Mouse (Mus musculus): Measurements from ENCODE around the gene Myo1e. TPM values are rescaled to one million over a fixed set of nuclear protein-coding genes. Genes with fewer than 3 reads are reported as not detected.

Myo1e gene
- polyA plus RNA-seq, 1 experiment from 2014 or later, result 5.9 TPM

- DNase-seq (ENCODE audit: low spot score) (no peak), ATAC-seq (replicated peaks; ENCODE audit: low FRiP score) (no peak)
- no peaks in the 10 kb centered on the region for H3K4me1 ChIP-seq (replicated peaks; ENCODE audit: control insufficient read depth, insufficient read depth, low read length)
- no peaks in the 10 kb centered on the region for H3K9me3 ChIP-seq (ENCODE audit: control insufficient read depth, low read length)
- H3K4me3 ChIP-seq (ENCODE audit: low read depth, low read length), result no peak overlapping the region
- 89% methylated on average over 5 of the region's 5 CpGs for WGBS
- no peaks in the 10 kb centered on the region for H3K27me3 ChIP-seq (replicated peaks; ENCODE audit: control insufficient read depth, insufficient read depth, low read length)
- no peak overlapping the region for H3K27ac ChIP-seq (ENCODE audit: low read depth, low read length)
- no peak overlapping the region for H3K4me2 ChIP-seq
- H3K9ac ChIP-seq (ENCODE audit: low read depth, low read length), result no peak overlapping the region
- no peaks in the 10 kb centered on the region for H3K36me3 ChIP-seq (ENCODE audit: control insufficient read depth, insufficient read depth, low read length)
Measured at GRCm38 (mm10) chr9:70300705-70301104, 93.6 kb downstream of the Myo1e start.

GRCm38 (mm10) chr9:70301598-70301997 lies 94.4 kb downstream of the Myo1e start:
- ATAC-seq (replicated peaks; ENCODE audit: low FRiP score) (no peak), DNase-seq (ENCODE audit: low spot score) (no peak)
- H3K4me2 ChIP-seq, result no peak overlapping the region
- 90% methylated on average over 6 of the region's 6 CpGs for WGBS
- no peak overlapping the region for H3K4me3 ChIP-seq (ENCODE audit: low read depth, low read length)
- no peaks in the 10 kb centered on the region for H3K36me3 ChIP-seq (ENCODE audit: control insufficient read depth, insufficient read depth, low read length)
- H3K4me1 ChIP-seq (replicated peaks; ENCODE audit: control insufficient read depth, insufficient read depth, low read length), result no peaks in the 10 kb centered on the region
- H3K9me3 ChIP-seq (ENCODE audit: control insufficient read depth, low read length), result no peaks in the 10 kb centered on the region
- no peak overlapping the region for H3K27ac ChIP-seq (ENCODE audit: low read depth, low read length)
- H3K27me3 ChIP-seq (replicated peaks; ENCODE audit: control insufficient read depth, insufficient read depth, low read length), result no peaks in the 10 kb centered on the region
- H3K9ac ChIP-seq (ENCODE audit: low read depth, low read length), result no peak overlapping the region

DNA sequence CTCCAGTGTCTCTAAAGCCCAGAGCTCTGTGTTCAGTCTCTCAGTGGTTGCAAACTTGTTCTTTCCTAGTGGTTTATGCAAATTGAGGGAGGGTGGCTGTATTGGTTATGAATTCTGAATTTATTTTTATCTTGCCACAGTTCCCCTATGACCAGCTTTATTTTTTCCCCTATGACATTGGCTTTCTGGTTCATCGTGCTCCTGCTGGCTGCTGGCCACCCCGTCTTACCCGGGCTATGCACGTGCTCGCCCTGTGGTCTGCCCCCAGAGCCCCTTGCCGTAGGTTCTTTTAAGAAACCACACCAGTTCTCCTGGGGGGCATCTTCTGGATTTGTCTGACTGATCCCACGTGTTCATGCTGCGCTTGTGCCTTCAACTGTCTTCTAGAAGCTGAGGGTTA lies 97.8 kb downstream of the Myo1e start:
- DNase-seq (ENCODE audit: low spot score) (no peak), ATAC-seq (replicated peaks; ENCODE audit: low FRiP score) (no peak)
- WGBS, result 90% methylated on average over 8 of the region's 8 CpGs
- no peak overlapping the region for H3K27ac ChIP-seq (ENCODE audit: low read depth, low read length)
- H3K27me3 ChIP-seq (replicated peaks; ENCODE audit: control insufficient read depth, insufficient read depth, low read length), result no peaks in the 10 kb centered on the region
- H3K9ac ChIP-seq (ENCODE audit: low read depth, low read length), result no peak overlapping the region
- H3K4me1 ChIP-seq (replicated peaks; ENCODE audit: control insufficient read depth, insufficient read depth, low read length), result no peaks in the 10 kb centered on the region
- no peaks in the 10 kb centered on the region for H3K36me3 ChIP-seq (ENCODE audit: control insufficient read depth, insufficient read depth, low read length)
- H3K4me2 ChIP-seq, result no peak overlapping the region
- H3K4me3 ChIP-seq (ENCODE audit: low read depth, low read length), result no peak overlapping the region
- H3K9me3 ChIP-seq (ENCODE audit: control insufficient read depth, low read length), result no peaks in the 10 kb centered on the region

GRCm38 (mm10) chr9:70310046-70310445 lies 102.9 kb downstream of the Myo1e start:
- Histone ChIP-seq H3K4me3 (ENCODE audit: low read depth, low read length) (no peak overlapping the region), H3K4me1 (replicated peaks; ENCODE audit: control insufficient read depth, insufficient read depth, low read length) (no peaks in the 10 kb centered on the region), H3K9me3 (ENCODE audit: control insufficient read depth, low read length) (no peaks in the 10 kb centered on the region), H3K27me3 (replicated peaks; ENCODE audit: control insufficient read depth, insufficient read depth, low read length) (no peaks in the 10 kb centered on the region), H3K9ac (ENCODE audit: low read depth, low read length) (no peak overlapping the region), H3K27ac (ENCODE audit: low read depth, low read length) (no peak overlapping the region), H3K36me3 (ENCODE audit: control insufficient read depth, insufficient read depth, low read length) (no peaks in the 10 kb centered on the region), H3K4me2 (no peak overlapping the region)
- 68% methylated on average over 1 of the region's 1 CpGs for WGBS
- DNase-seq (ENCODE audit: low spot score) (no peak), ATAC-seq (replicated peaks; ENCODE audit: low FRiP score) (no peak)

GRCm38 (mm10) chr9:70314019-70314418 lies 106.9 kb downstream of the Myo1e start:
- no peak overlapping the region for H3K27ac ChIP-seq (ENCODE audit: low read depth, low read length)
- no peak overlapping the region for H3K9ac ChIP-seq (ENCODE audit: low read depth, low read length)
- H3K4me3 ChIP-seq (ENCODE audit: low read depth, low read length), result no peak overlapping the region
- no peak overlapping the region for H3K4me2 ChIP-seq
- H3K27me3 ChIP-seq (replicated peaks; ENCODE audit: control insufficient read depth, insufficient read depth, low read length), result no peaks in the 10 kb centered on the region
- no peak for ATAC-seq (replicated peaks; ENCODE audit: low FRiP score)
- no peaks in the 10 kb centered on the region for H3K9me3 ChIP-seq (ENCODE audit: control insufficient read depth, low read length)
- H3K4me1 ChIP-seq (replicated peaks; ENCODE audit: control insufficient read depth, insufficient read depth, low read length), result no peaks in the 10 kb centered on the region
- WGBS, result 79% methylated on average over 1 of the region's 1 CpGs
- H3K36me3 ChIP-seq (ENCODE audit: control insufficient read depth, insufficient read depth, low read length), result no peaks in the 10 kb centered on the region
- no peak for DNase-seq (ENCODE audit: low spot score)

- no peak overlapping the region for H3K4me3 ChIP-seq (ENCODE audit: low read depth, low read length)
- no peak overlapping the region for H3K27ac ChIP-seq (ENCODE audit: low read depth, low read length)
- no peaks in the 10 kb centered on the region for H3K27me3 ChIP-seq (replicated peaks; ENCODE audit: control insufficient read depth, insufficient read depth, low read length)
- DNase-seq (ENCODE audit: low spot score) (no peak), ATAC-seq (replicated peaks; ENCODE audit: low FRiP score) (no peak)
- no peaks in the 10 kb centered on the region for H3K36me3 ChIP-seq (ENCODE audit: control insufficient read depth, insufficient read depth, low read length)
- H3K9me3 ChIP-seq (ENCODE audit: control insufficient read depth, low read length), result no peaks in the 10 kb centered on the region
- WGBS, result 70% methylated on average over 4 of the region's 4 CpGs
- H3K9ac ChIP-seq (ENCODE audit: low read depth, low read length), result no peak overlapping the region
- no peak overlapping the region for H3K4me2 ChIP-seq
- H3K4me1 ChIP-seq (replicated peaks; ENCODE audit: control insufficient read depth, insufficient read depth, low read length), result no peaks in the 10 kb centered on the region
Measured at GRCm38 (mm10) chr9:70315130-70315529, 108.0 kb downstream of the Myo1e start.

GRCm38 (mm10) chr9:70318601-70319000 lies 111.5 kb downstream of the Myo1e start:
- DNase-seq (ENCODE audit: low spot score) (no peak), ATAC-seq (replicated peaks; ENCODE audit: low FRiP score) (no peak)
- no peaks in the 10 kb centered on the region for H3K9me3 ChIP-seq (ENCODE audit: control insufficient read depth, low read length)
- H3K9ac ChIP-seq (ENCODE audit: low read depth, low read length), result no peak overlapping the region
- no peak overlapping the region for H3K27ac ChIP-seq (ENCODE audit: low read depth, low read length)
- H3K36me3 ChIP-seq (ENCODE audit: control insufficient read depth, insufficient read depth, low read length), result no peaks in the 10 kb centered on the region
- H3K4me3 ChIP-seq (ENCODE audit: low read depth, low read length), result no peak overlapping the region
- WGBS, result 62% methylated on average over 3 of the region's 3 CpGs
- no peaks in the 10 kb centered on the region for H3K27me3 ChIP-seq (replicated peaks; ENCODE audit: control insufficient read depth, insufficient read depth, low read length)
- no peaks in the 10 kb centered on the region for H3K4me1 ChIP-seq (replicated peaks; ENCODE audit: control insufficient read depth, insufficient read depth, low read length)
- no peak overlapping the region for H3K4me2 ChIP-seq

GRCm38 (mm10) chr9:70324336-70324735 lies 117.2 kb downstream of the Myo1e start:
- H3K4me3 ChIP-seq (ENCODE audit: low read depth, low read length), result no peak overlapping the region
- 72% methylated on average over 4 of the region's 4 CpGs for WGBS
- ATAC-seq (replicated peaks; ENCODE audit: low FRiP score), result no peak
- H3K27ac ChIP-seq (ENCODE audit: low read depth, low read length), result no peak overlapping the region
- H3K36me3 ChIP-seq (ENCODE audit: control insufficient read depth, insufficient read depth, low read length), result no peaks in the 10 kb centered on the region
- no peaks in the 10 kb centered on the region for H3K27me3 ChIP-seq (replicated peaks; ENCODE audit: control insufficient read depth, insufficient read depth, low read length)
- no peak overlapping the region for H3K4me2 ChIP-seq
- H3K4me1 ChIP-seq (replicated peaks; ENCODE audit: control insufficient read depth, insufficient read depth, low read length), result no peaks in the 10 kb centered on the region
- no peaks in the 10 kb centered on the region for H3K9me3 ChIP-seq (ENCODE audit: control insufficient read depth, low read length)
- no peak for DNase-seq (ENCODE audit: low spot score)
- H3K9ac ChIP-seq (ENCODE audit: low read depth, low read length), result no peak overlapping the region

DNA sequence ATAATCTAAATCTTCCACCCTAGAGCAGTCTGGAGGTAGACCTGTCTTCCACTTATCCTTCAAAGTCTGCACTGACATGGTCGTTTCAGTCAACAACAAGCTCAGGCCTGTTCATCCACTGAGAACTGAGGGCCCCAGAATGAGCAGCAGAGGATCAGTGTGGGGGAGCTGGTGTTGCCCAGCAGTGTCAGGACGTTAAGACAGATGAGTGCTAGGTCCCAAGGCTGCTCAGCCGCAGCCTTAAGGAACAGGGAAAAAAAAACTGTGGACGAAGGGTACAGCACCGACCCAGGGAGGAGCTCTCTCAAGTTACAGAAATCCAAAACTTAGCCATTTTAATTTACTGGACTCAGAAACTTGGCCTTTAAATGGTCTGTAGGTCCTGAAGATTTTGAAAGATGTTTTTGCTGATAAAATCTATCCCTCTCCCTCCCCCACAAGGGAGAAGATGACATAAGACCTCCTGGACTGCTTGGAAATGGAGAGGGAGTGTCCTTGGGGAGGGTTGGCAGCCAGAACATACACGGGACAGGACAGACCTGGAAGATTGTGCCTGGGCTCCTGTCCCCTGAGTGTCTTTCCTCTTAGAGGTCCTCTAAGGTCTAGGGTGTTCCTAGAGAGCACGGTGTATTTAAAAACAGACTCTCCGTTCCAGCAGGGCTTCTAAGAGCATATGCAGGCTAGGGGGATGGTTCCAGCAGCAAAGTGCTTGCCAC lies 118.9 kb downstream of the Myo1e start:
- no peaks in the 10 kb centered on the region for H3K36me3 ChIP-seq (ENCODE audit: control insufficient read depth, insufficient read depth, low read length)
- no peaks in the 10 kb centered on the region for H3K9me3 ChIP-seq (ENCODE audit: control insufficient read depth, low read length)
- no peak overlapping the region for H3K4me3 ChIP-seq (ENCODE audit: low read depth, low read length)
- 61% methylated on average over 8 of the region's 8 CpGs for WGBS
- ATAC-seq (replicated peaks; ENCODE audit: low FRiP score), result no peak
- H3K4me2 ChIP-seq, result no peak overlapping the region
- DNase-seq (ENCODE audit: low spot score), result no peak
- H3K9ac ChIP-seq (ENCODE audit: low read depth, low read length), result no peak overlapping the region
- no peak overlapping the region for H3K27ac ChIP-seq (ENCODE audit: low read depth, low read length)
- no peaks in the 10 kb centered on the region for H3K4me1 ChIP-seq (replicated peaks; ENCODE audit: control insufficient read depth, insufficient read depth, low read length)
- no peaks in the 10 kb centered on the region for H3K27me3 ChIP-seq (replicated peaks; ENCODE audit: control insufficient read depth, insufficient read depth, low read length)

All from liver, embryonic 11.5 days (tissue).